Mouse (Mus musculus) kidney, embryonic 14.5 days (tissue): ENCODE data around the gene Loxl3. TPM values are rescaled to one million over a fixed set of nuclear protein-coding genes. Genes with fewer than 3 reads are reported as not detected.

Experiments used
- ATAC-seq: fragments of 200-750 bp; cut with Nextera tagmentation; 2 replicates; pipeline ENCODE4 v1.8.0; 2017; ENCODE audit warnings: moderate number of reproducible peaks, mild to moderate bottlenecking, moderate TSS enrichment, moderate library complexity; ENCODE audit not compliant: low FRiP score, low TSS enrichment
- H3K27ac ChIP-seq: fragments of 300-500 bp; sonication (generic); 2 replicates; pipeline ENCODE4 v1.5.1; 2014; ENCODE audit warnings: low read depth, mild to moderate bottlenecking, low read length, moderate library complexity, mixed read lengths
- H3K27me3 ChIP-seq: fragments of 300-500 bp; sonication (generic); 2 replicates; pipeline ENCODE4 v1.6.1; 2014; ENCODE audit warnings: mild to moderate bottlenecking, low read length; ENCODE audit not compliant: control insufficient read depth, insufficient read depth
- H3K36me3 ChIP-seq: fragments of 300-500 bp; sonication (generic); 2 replicates; pipeline ENCODE4 v1.6.1; 2014; ENCODE audit warnings: low read length, mixed read lengths; ENCODE audit not compliant: control insufficient read depth, insufficient read depth
- H3K4me1 ChIP-seq: fragments of 300-500 bp; sonication (generic); 2 replicates; pipeline ENCODE4 v1.6.1; 2014; ENCODE audit warnings: low read length, mixed read lengths; ENCODE audit not compliant: control insufficient read depth, insufficient read depth
- H3K4me2 ChIP-seq: fragments of 300-500 bp; sonication (generic); replicated peaks from 2 replicates; pipeline ENCODE4 v1.6.1; 2014; ENCODE audit warnings: low read depth, mild to moderate bottlenecking, low read length
- H3K4me3 ChIP-seq: fragments of 300-500 bp; sonication (generic); 2 replicates; pipeline ENCODE4 v1.5.1; 2014; ENCODE audit warnings: mild to moderate bottlenecking, low read length
- H3K9ac ChIP-seq: fragments of 300-500 bp; sonication (generic); 2 replicates; pipeline ENCODE4 v1.6.1; 2014; ENCODE audit warnings: low read depth, mild to moderate bottlenecking, low read length, moderate library complexity
- H3K9me3 ChIP-seq: fragments of 300-500 bp; sonication (generic); 2 replicates; pipeline ENCODE4 v1.6.1; 2016; ENCODE audit warnings: low read length; ENCODE audit not compliant: control insufficient read depth
- WGBS: fragments of 180-500 bp; shearing (Covaris S2); extraction: QIAGEN DNeasy Blood & Tissue Kit; methylation state at CpG from one replicate; pipeline ENCODE4 v1.1.7; 2014; 5-methylcytosine and 5-hydroxymethylcytosine counted together
- polyA plus RNA-seq: library from polyadenylated mRNA; unstranded; fragments of >200 nt; fragmentation: Nextera tagmentation; extraction: Ambion mirVana; gene quantifications from 2 replicates; pipeline ENCODE4 v1.2.1, GENCODE M21; 2014

Loxl3 gene
- polyA plus RNA-seq, 1 experiment from 2014 or later = 14.3 TPM

DNA sequence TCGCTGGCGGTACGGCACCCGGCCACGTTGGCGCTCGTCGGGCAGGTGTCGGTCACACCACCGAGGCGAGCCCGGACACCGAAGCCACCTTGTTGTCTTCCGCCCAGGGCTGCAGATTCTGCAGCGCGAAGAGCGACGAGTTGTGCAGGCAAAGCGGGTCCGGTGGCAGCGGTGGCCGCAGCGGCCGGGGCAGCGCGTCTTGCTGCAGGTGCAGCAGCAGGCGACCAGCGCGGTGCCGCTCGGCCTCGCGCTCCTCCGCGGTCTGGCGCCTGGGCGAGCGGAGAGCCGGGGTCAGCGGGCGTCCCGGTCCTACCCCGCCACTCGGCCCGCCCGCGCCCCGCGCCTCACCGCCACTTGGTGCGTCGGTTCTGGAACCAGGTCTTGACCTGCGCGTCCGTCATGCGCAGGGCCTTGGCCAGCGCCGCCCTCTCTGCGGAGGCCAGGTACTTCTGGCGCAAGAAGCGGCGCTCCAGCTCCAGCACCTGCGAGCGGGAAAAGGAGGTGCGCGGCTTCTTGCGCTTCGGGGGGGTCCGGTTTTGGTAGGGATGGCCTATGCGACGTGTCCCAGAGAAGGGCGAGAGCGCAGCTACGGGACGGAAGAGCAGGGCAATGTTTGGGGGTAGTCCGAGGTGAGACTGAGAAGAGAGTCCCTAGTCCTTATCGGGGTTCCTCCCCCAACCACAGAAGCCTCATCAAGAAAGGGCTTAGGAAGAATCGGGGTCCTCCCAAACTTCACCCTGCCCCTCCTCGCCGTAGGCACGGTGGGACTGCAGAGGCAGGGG lies 34.9 kb downstream of the Loxl3 start:
- peak overlapping the region; percentile 18; the same call in 1 of the 2 replicates for H3K9ac ChIP-seq
- ATAC-seq = no peak
- WGBS = under 1% methylated on average over 78 of the region's 81 CpGs

DNA sequence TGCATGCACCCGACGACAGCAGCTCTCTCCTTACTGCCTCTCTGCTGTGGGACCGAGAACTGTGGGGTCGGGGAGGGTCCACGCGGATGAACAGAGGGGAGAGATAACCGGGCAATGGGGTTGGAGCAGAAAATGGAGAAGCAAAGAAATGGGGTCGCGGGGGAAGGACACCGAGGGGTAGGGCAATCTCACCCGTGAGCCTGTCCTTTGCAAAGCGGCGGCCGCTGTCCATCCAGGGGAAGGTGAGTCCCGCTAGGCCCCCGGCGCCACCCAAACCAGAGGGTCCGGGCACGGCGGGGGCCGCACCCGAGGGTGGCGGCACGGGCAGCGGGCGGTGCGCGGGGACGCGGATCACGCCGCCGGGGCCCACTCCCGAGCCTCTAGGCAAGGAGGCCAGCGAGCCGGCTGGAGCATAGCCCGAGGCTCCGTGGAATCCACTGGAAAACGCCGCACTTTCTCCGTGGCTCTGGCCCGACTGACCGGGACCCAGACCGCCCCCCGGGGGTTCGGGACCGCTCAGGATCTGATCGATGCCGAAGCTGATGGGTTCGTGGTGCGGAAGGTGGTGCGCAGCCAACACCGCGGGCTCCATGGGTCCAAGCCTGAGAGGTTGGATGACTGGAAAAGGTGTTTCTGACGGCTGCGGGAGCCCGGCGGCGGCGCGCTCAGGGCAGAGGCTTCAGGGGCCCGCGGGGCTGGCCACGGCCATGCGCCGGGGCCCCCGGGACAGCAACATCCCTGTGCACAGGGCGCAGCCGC lies 35.7 kb downstream of the Loxl3 start:
- no peaks in the 10 kb centered on the region for H3K36me3 ChIP-seq
- peak overlapping the region; percentile 33 for H3K4me3 ChIP-seq
- under 1% methylated on average over 67 of the region's 69 CpGs for WGBS
- no peaks in the 10 kb centered on the region for H3K9me3 ChIP-seq
- peak; percentile 8; the same call in 1 of the 2 replicates for ATAC-seq
- H3K9ac ChIP-seq = 0 out of 2 replicates have a peak overlapping the region, but pooled peaks have one; percentile 8
- peak overlapping the region; percentile 24 for H3K4me2 ChIP-seq
- H3K27ac ChIP-seq = no peak overlapping the region
- peaks cover 94% of the 10 kb centered on the region for H3K27me3 ChIP-seq
- peaks cover 14% of the 10 kb centered on the region for H3K4me1 ChIP-seq

More for the DNA sequence above, 34.9 kb downstream of the Loxl3 start:
- Histone ChIP-seq H3K36me3 (no peaks in the 10 kb centered on the region), H3K4me2 (peak overlapping the region; percentile 43), H3K9me3 (no peaks in the 10 kb centered on the region), H3K27me3 (peaks cover 93% of the 10 kb centered on the region), H3K27ac (no peak overlapping the region), H3K4me3 (peak overlapping the region; percentile 33), H3K4me1 (peaks cover 14% of the 10 kb centered on the region)

DNA sequence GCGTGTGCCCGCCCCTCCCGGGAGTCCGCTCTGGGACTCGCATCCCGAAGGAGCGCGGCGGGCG lies 36.1 kb downstream of the Loxl3 start, which contains the start of gene Tlx2:
Gene Tlx2 (minus strand): TSS at position 47 of the 64 bp plus-strand sequence.
- no peaks in the 10 kb centered on the region for H3K9me3 ChIP-seq
- ATAC-seq = no peak
- H3K4me2 ChIP-seq = peak within 1 kb of the TSS; percentile 43
- WGBS = 1% methylated on average over 10 of the region's 10 CpGs
- H3K27ac ChIP-seq = no peak within 1 kb of the TSS
- peak within 1 kb of the TSS; percentile 33 for H3K4me3 ChIP-seq
- peaks cover 14% of the 10 kb centered on the region for H3K4me1 ChIP-seq
- peaks cover 93% of the 10 kb centered on the region for H3K27me3 ChIP-seq
- 0 out of 2 replicates have a peak within 1 kb of the TSS, but pooled peaks have one; percentile 18 for H3K9ac ChIP-seq
- no peaks in the 10 kb centered on the region for H3K36me3 ChIP-seq

DNA sequence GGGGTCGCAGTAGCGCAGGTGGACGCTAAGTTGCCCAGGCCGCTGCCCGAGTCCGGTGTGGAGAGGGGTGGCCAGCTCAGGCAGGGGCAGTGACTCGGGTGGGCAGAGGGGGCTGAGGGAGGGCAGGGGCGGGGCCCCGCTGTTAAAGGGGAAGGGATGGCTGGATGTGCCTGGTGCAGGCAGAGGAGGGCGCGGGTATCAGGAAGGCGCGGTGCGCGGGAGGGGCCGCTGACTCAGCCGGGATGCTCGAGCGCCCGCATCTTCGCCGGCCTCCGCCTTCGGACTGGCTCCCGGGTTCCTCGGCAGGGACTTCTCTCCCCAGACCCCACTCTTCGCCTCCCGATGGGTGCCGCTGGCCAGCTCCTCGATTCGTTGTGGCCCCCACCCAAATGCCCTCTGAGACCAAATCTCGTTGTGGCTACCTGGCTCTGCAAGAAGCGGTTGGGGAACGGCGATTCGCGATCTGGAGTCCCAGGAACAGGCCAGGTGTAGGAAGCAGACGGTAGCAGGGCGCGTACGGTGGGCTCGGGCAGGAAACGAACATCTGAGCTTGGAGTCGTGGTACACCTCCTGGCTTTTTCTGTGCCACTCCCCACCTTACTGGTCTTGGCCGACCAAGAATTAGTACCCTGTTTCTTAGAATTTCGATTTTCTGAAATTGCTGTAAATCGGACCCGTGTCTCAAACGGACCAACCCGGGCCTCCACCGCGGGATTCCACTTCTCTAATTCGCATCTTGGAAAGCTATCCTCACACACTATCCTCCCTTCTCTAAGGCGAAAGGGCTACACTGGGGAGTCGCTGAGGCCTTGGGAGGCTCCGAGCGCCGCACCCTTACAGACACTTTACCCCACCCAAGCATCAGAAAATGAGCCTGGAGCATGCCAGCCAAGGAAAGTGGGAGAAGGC lies 36.6 kb downstream of the Loxl3 start:
- peak overlapping the region; percentile 33 for H3K4me3 ChIP-seq
- peaks cover 89% of the 10 kb centered on the region for H3K27me3 ChIP-seq
- peak overlapping the region; percentile 24 for H3K4me2 ChIP-seq
- no peaks in the 10 kb centered on the region for H3K36me3 ChIP-seq
- WGBS = under 1% methylated on average over 55 of the region's 58 CpGs
- H3K9ac ChIP-seq = 0 out of 2 replicates have a peak overlapping the region, but pooled peaks have one; percentile 8
- H3K9me3 ChIP-seq = no peaks in the 10 kb centered on the region
- H3K4me1 ChIP-seq = peaks cover 14% of the 10 kb centered on the region
- ATAC-seq = peak; percentile 36; the same call in 1 of the 2 replicates
- no peak overlapping the region for H3K27ac ChIP-seq

DNA sequence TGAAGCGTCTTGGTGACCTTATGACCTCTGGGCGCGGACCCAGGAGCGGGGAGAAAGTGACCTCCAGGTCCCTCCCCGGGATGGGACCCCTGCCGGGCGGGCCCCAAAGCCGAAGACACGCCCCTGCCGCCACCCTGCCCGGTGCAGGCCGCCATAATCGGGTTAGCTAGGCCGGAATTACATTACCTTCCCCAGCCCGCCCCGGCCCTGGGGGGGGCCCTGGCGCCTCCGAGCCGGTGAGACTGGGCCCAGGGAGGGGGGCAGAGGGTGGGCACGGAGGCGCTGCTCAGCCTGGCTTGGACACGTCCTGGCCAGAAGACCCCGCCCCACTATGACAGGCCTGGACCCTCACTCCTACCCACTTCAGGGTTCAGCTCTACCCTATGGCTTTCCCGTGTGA lies 37.2 kb downstream of the Loxl3 start:
- WGBS = under 1% methylated on average over 23 of the region's 24 CpGs
- Histone ChIP-seq H3K9me3 (no peaks in the 10 kb centered on the region), H3K27me3 (peaks cover 88% of the 10 kb centered on the region), H3K27ac (no peak overlapping the region), H3K9ac (no peak overlapping the region), H3K36me3 (no peaks in the 10 kb centered on the region), H3K4me1 (peaks cover 14% of the 10 kb centered on the region), H3K4me2 (no peak overlapping the region), H3K4me3 (peak overlapping the region; percentile 33)
- ATAC-seq = peak; percentile 40; the same call in 1 of the 2 replicates

DNA sequence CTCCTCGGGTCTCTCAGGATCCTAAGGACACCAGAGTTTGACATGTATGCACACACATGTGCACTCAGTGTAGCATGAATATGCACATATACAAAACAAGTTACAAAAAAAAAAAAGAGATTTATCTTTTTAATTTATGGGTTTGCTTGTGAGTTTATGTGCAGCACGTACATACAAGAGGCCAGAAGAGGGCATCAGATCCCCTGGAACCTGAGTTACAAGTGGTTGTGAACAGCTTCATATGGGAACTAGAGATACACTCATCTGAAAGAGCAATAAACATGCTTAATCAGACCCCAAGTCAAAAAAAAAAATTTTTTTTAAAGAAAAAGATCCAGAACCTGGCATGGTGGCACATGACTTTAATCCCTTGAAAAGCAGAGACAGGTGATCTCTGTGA lies 41.0 kb downstream of the Loxl3 start:
- peaks cover 52% of the 10 kb centered on the region for H3K27me3 ChIP-seq
- H3K9ac ChIP-seq = no peak overlapping the region
- WGBS = 35% methylated on average over 2 of the region's 2 CpGs
- peaks cover 19% of the 10 kb centered on the region for H3K4me1 ChIP-seq
- no peak overlapping the region for H3K4me3 ChIP-seq
- H3K27ac ChIP-seq = no peak overlapping the region
- H3K9me3 ChIP-seq = no peaks in the 10 kb centered on the region
- ATAC-seq = no peak
- peaks cover 3% of the 10 kb centered on the region; the same call in 1 of the 2 replicates for H3K36me3 ChIP-seq
- H3K4me2 ChIP-seq = no peak overlapping the region

DNA sequence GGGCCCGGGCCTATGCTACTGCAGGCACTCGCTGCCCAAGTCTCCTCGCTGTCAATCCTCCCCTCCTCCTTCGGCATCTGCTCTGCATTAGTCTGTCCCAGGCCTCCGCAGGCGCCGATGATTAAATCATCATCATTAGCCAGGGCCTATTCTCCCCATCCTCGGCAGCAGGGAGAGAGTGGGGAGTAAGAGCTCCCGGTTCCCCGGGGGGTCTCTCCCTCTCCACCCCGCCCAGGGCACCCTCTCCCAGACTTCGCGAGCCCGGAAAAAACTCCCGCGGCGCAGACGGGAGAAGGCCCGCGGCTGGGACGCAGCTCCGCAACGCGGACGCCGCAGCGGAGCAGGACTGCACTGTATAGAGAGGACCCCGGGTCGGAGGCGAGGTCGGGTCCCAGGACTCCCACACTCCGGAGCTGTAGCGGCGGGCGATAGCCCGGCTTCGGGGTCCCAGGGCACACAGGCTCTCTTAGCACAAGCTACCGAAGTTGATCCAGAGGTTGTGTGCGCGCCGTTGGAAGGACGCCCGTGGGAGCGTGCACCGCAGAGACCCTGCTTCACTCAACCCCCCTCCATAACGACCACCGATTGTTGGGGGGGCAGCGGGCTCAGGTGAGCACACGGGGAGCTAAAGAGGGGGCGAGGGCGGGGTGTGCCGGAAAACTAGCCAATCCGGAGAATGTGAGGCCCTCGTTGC lies 43.8 kb downstream of the Loxl3 start, which contains the start of gene Pcgf1:
Gene Pcgf1 (plus strand): TSS at position 240 of the 694 bp plus-strand sequence.
- Histone ChIP-seq H3K9ac (peak within 1 kb of the TSS; percentile 87), H3K27me3 (peaks cover 26% of the 10 kb centered on the region), H3K27ac (peak within 1 kb of the TSS; percentile 85), H3K4me2 (peak within 1 kb of the TSS; percentile 97), H3K4me1 (peaks cover 11% of the 10 kb centered on the region), H3K4me3 (peak within 1 kb of the TSS; percentile 75), H3K9me3 (no peaks in the 10 kb centered on the region), H3K36me3 (peaks cover 16% of the 10 kb centered on the region)
- under 1% methylated on average over 53 of the region's 54 CpGs for WGBS
- ATAC-seq = peak; percentile 75

DNA sequence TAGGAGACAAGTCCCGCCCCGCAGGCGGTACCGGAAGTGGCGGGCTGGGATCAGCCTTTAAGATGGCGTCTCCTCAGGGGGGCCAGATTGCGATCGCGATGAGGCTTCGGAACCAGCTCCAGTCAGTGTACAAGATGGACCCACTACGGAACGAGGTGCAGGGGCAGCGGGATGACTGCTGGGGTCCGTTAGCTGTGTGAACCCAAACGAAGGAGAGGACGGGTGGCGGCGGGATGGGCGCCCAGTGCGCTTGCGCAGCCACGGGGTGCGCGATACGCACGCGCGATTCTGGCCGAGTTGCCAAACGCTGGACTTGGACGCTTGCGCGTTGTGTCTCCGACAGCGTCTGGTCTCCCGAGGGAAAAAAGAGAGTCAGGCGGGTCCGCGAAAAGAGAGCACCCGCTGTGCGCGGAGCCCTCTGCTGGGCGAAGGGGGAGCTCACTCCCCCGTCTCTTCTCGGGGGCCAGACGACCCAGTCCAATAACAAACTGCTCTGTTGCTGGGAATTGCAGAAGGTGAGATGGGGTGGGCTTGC lies 44.4 kb downstream of the Loxl3 start:
- under 1% methylated on average over 46 of the region's 46 CpGs for WGBS
- Histone ChIP-seq H3K36me3 (peaks cover 18% of the 10 kb centered on the region), H3K4me3 (peak overlapping the region; percentile 75), H3K27ac (peak overlapping the region; percentile 85), H3K9ac (peak overlapping the region; percentile 87), H3K4me2 (peak overlapping the region; percentile 97), H3K27me3 (peaks cover 22% of the 10 kb centered on the region), H3K9me3 (no peaks in the 10 kb centered on the region), H3K4me1 (peaks cover 11% of the 10 kb centered on the region)
- ATAC-seq = peak; percentile 91
